Mouse (Mus musculus) megakaryocyte, embryonic 14.5 days (primary cell): ENCODE measurements around the gene Ankrd11.

Experiments
- FLI1 ChIP-seq: IDR thresholded peaks from 2 replicates; pipeline ENCODE4 v1.6.1; 2012; ENCODE audit warnings: low read length, inconsistent platforms, mixed read lengths
- GATA1 ChIP-seq: IDR thresholded peaks from 3 replicates; pipeline ENCODE4 v1.6.1; 2012; ENCODE audit warnings: mixed read lengths, low read length, inconsistent platforms, borderline replicate concordance

- TF ChIP-seq FLI1 (no peak), GATA1 (no peak)
Measured at GRCm38 (mm10) chr8:122855123-122855522, 187.0 kb downstream of the Ankrd11 start.
